Comparison of ENCODE assay signal across 15 mouse cellular contexts in the genomic region with DNA sequence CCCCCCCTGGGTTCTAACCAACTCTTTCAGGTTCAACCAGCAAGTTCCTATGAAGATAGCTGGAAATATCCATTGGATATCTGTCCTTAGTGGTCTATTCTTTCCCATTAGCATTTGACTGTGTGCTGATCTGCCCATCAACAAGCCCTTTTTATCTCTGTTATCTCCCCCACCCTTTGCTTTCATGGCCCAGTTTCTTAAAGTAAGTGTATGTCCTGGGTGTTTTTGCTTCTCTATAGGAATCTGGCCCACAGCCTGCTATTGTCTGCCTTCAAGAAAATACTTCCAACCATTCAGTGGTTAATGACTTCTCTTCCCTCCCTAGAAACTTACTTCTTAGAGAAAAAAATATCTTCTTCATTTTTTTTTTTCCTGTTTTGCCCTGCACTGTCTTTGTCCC.
"Had no signal": no experiment of that assay in that cellular context is flagged by ENCODE, and none has a peak within 500 bp of the region (broad histone marks: within the 10 kb centered on the region; RNA-seq: fewer than 3 reads in every experiment).

No protein-coding gene starts in this region.

- DNase-seq: retina, postnatal 1 day; right cerebral cortex, adult 18-20 months; right cerebral cortex, postnatal 14 days; right cerebral cortex, postnatal 25 days; right cerebral cortex, postnatal 4 days; spleen, adult 18-20 months; thymus, adult 18-20 months; thymus, adult 2 months; thymus, postnatal 14 days; thymus, postnatal 25 days; thymus, postnatal 36 days; thymus, postnatal 4 days had no signal

- H3K9me3 ChIP-seq: neural tube, embryonic 15.5 days; stomach, embryonic 15.5 days had no signal

- H3K36me3 ChIP-seq: neural tube, embryonic 15.5 days; stomach, embryonic 15.5 days had no signal

- H3K27ac ChIP-seq: neural tube, embryonic 15.5 days; stomach, embryonic 15.5 days; stomach, postnatal 0 days had no signal

- H3K4me3 ChIP-seq: neural tube, embryonic 15.5 days; stomach, embryonic 15.5 days had no signal

- H3K4me1 ChIP-seq: neural tube, embryonic 15.5 days; stomach, embryonic 15.5 days had no signal

- H3K9ac ChIP-seq: neural tube, embryonic 15.5 days; stomach, embryonic 15.5 days had no signal
